Mouse (Mus musculus) thymus, adult 2 months (tissue): Measurements from ENCODE around the gene Klhl23. TPM values are rescaled to one million over a fixed set of nuclear protein-coding genes. Genes with fewer than 3 reads are reported as not detected.

Source experiments
- DNase-seq: peaks from one replicate; pipeline ENCODE4 v3.0.0; 2021
- H3K27ac ChIP-seq: fragments of 200-500 bp; 2 replicates; pipeline ENCODE4 v1.5.1; 2012; ENCODE audit warnings: low read length, control low read depth; ENCODE audit not compliant: control insufficient read depth, insufficient read depth
- H3K27me3 ChIP-seq: fragments of 200-500 bp; 2 replicates; pipeline ENCODE4 v1.6.1; 2012; ENCODE audit warnings: mild to moderate bottlenecking, low read length, moderate library complexity, mixed read lengths; ENCODE audit not compliant: control insufficient read depth, insufficient read depth
- H3K36me3 ChIP-seq: fragments of 200-500 bp; 2 replicates; pipeline ENCODE4 v1.6.1; 2012; ENCODE audit warnings: mild to moderate bottlenecking, low read length, moderate library complexity; ENCODE audit not compliant: control insufficient read depth, insufficient read depth
- H3K4me1 ChIP-seq: fragments of 200-500 bp; replicated peaks from 2 replicates; pipeline ENCODE4 v1.6.1; 2012; ENCODE audit warnings: low read length; ENCODE audit not compliant: control insufficient read depth, insufficient read depth
- H3K4me3 ChIP-seq: fragments of 200-500 bp; 2 replicates; pipeline ENCODE4 v1.5.1; 2012; ENCODE audit warnings: mild to moderate bottlenecking, low read length, control low read depth, moderate library complexity; ENCODE audit not compliant: control insufficient read depth, insufficient read depth
- CTCF ChIP-seq: fragments of 200-500 bp; IDR thresholded peaks from 2 replicates; pipeline ENCODE4 v1.5.1; 2012; ENCODE audit warnings: mild to moderate bottlenecking, control low read depth, low read length, moderate library complexity, borderline replicate concordance; ENCODE audit not compliant: control insufficient read depth, poor library complexity, insufficient read depth; ENCODE audit errors: extremely low read depth
- POLR2A ChIP-seq: fragments of 200-500 bp; IDR thresholded peaks from 2 replicates; pipeline ENCODE4 v1.6.1; 2012; ENCODE audit warnings: mild to moderate bottlenecking, low read length, control low read depth, moderate library complexity; ENCODE audit not compliant: control insufficient read depth, poor library complexity, insufficient read depth; ENCODE audit errors: extremely low read depth
- WGBS: fragments of 180-500 bp; shearing (Covaris S2); methylation state at CpG from one replicate; pipeline ENCODE4 v1.1.7; 2018; 5-methylcytosine and 5-hydroxymethylcytosine counted together
- polyA plus RNA-seq: library from polyadenylated mRNA; depleted of rRNA; stranded (reverse); fragments of >200 nt; gene quantifications from 2 replicates; pipeline ENCODE4 v1.2.3, GENCODE M21; 2012

Klhl23 gene
- polyA plus RNA-seq, 1 experiment, result 2.5 TPM

GRCm38 (mm10) chr2:69818350-69819085, 3.2 kb upstream of the Klhl23 start:
- TF ChIP-seq CTCF (no peak), POLR2A (no peak)
- Histone ChIP-seq H3K4me1 (peaks cover 9% of the 10 kb centered on the region; the same call in 1 of the 2 replicates), H3K4me3 (no peak overlapping the region), H3K27me3 (no peaks in the 10 kb centered on the region), H3K36me3 (no peaks in the 10 kb centered on the region), H3K27ac (no peak overlapping the region; the same call in 1 of the 2 replicates)
- no peak for DNase-seq
- 83% methylated on average over 9 of the region's 9 CpGs for WGBS

DNA sequence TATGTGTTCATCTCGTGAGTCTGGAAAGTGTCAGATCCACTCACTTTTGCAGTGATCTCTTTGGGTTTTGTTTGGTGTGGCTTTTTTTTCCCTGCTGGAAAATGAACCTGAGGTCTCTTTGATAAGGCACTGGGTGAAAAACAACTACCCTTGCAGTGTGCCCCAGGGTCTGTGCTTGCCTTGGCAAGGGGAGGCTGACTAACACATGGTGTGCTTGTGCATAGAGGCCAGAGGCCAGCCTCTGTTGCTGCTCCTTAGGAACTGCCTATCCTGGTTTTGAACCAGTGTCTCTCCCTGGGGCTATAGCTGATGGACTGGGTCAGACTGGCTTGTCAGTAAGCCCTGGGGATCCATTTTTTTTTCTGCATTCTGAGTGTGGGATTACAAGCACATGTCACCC, 1.5 kb upstream of the Klhl23 start:
- Histone ChIP-seq H3K27me3 (no peaks in the 10 kb centered on the region), H3K36me3 (no peaks in the 10 kb centered on the region), H3K4me1 (peaks cover 9% of the 10 kb centered on the region; the same call in 1 of the 2 replicates), H3K27ac (no peak overlapping the region), H3K4me3 (no peak overlapping the region)
- TF ChIP-seq POLR2A (no peak), CTCF (no peak)
- no peak for DNase-seq
- WGBS, result 78% methylated on average over 1 of the region's 1 CpGs

DNA sequence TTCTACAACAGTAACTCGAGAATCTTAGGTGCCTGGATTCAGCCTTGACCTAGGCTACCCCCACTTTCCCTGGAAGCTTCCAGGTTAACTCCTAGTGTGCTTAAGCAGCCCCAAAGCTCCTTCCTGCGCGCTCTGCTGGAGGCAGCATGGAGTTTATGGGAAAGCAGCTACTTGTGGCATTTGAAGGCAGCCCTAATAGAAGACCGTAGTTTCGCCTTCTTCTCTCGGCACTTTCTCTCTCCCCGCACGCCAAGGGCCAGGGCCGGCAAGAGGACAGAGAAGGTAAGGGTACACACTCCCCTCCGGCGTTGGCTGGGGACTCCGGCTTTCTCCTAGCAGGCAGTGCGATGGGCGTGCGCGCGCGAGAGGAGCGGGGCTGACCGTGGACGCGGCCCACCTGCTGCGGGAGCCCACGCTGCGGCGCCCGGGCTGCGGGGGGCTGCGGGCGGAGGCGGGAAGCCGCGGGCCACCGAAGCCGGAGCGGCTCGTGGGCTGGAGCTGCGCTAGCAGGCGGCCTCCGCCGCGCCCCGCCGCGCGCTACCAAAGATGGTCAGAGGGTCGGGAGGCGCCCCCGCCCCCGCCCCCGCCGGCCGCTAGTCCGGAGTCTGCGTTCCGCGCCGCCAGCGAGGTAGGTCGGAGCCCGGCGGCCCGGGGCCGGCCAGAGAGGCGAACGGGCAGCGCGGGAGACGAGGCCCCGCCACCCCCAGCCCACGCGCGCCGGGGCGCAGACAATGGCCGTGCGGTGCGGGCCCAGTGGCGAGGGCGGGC, 801 bp downstream of the Klhl23 start:
- no peaks in the 10 kb centered on the region for H3K36me3 ChIP-seq
- under 1% methylated on average over 74 of the region's 80 CpGs for WGBS
- no peak overlapping the region for H3K27ac ChIP-seq
- H3K4me3 ChIP-seq, result peak overlapping the region; percentile 63
- DNase-seq, result peak; percentile 19
- H3K4me1 ChIP-seq, result peaks cover 9% of the 10 kb centered on the region; the same call in 1 of the 2 replicates
- TF ChIP-seq CTCF, result no peak
- TF ChIP-seq POLR2A, result 0 out of 2 replicates have a peak, but pooled peaks have one; percentile 13
- H3K27me3 ChIP-seq, result no peaks in the 10 kb centered on the region

DNA sequence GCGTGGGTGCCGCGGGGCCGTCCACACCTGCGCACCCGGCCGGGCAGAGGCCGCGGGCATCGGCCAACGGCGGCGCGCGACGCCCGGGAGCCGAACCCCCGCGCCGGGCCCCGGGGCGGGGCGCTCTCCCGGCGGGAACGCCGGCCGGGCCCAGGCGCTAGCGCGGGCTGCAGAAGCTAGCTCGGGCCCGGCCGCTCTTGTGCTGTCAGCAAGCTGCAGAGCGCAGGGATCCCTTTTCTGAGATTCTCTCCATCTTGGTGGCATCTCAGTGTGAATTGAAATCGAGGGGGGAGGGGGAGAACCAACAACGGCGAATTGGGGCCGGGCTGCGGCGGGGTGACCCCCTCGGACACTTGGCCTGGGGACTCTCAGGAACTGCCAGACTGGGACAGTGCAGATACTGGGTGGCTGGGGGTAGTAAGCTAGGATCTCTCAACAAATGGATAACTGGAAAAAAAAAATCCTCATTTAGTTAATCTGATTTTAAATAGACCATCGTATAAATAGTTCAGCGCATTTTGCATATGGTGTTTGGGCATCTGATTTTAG, 1.5 kb downstream of the Klhl23 start:
- TF ChIP-seq POLR2A, result no peak
- TF ChIP-seq CTCF, result no peak
- peak; percentile 11 for DNase-seq
- no peaks in the 10 kb centered on the region for H3K36me3 ChIP-seq
- H3K4me1 ChIP-seq, result peaks cover 9% of the 10 kb centered on the region; the same call in 1 of the 2 replicates
- H3K27me3 ChIP-seq, result no peaks in the 10 kb centered on the region
- WGBS, result 6% methylated on average over 45 of the region's 45 CpGs
- H3K4me3 ChIP-seq, result peak overlapping the region; percentile 63
- H3K27ac ChIP-seq, result no peak overlapping the region

GRCm38 (mm10) chr2:69825898-69826297, 4.2 kb downstream of the Klhl23 start:
- no peak overlapping the region for H3K4me3 ChIP-seq
- TF ChIP-seq POLR2A (no peak), CTCF (no peak)
- H3K4me1 ChIP-seq, result peaks cover 9% of the 10 kb centered on the region; the same call in 1 of the 2 replicates
- H3K27ac ChIP-seq, result no peak overlapping the region
- H3K36me3 ChIP-seq, result no peaks in the 10 kb centered on the region
- 98% methylated on average over 10 of the region's 10 CpGs for WGBS
- H3K27me3 ChIP-seq, result no peaks in the 10 kb centered on the region
- no peak for DNase-seq

DNA sequence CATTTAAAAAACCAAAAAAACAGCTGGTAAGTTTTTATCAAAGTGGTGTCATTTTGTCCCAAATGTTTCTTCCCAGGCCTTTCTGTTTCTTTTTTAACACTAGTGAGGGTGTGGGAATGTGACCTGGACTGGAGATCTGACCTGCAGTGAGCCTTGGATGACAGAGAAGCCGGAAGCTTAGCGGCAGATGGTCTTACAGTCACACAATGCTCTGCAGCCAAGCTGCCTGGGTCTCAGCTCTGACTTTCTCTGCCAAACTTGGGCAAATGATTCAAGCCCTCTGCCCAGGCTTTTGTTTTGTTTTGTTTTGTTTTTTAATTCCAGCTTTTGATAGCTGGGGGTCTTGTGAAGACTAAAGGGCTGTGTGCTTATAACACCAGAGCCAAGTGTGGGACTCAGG, 4.6 kb downstream of the Klhl23 start:
- no peak overlapping the region for H3K4me3 ChIP-seq
- H3K36me3 ChIP-seq, result no peaks in the 10 kb centered on the region
- H3K27ac ChIP-seq, result no peak overlapping the region
- no peaks in the 10 kb centered on the region for H3K27me3 ChIP-seq
- TF ChIP-seq POLR2A (no peak), CTCF (no peak)
- DNase-seq, result no peak
- WGBS, result 92% methylated on average over 2 of the region's 2 CpGs
- peaks cover 9% of the 10 kb centered on the region; the same call in 1 of the 2 replicates for H3K4me1 ChIP-seq
